Mouse (Mus musculus) small intestine, adult 2 months (tissue): ENCODE results near the gene Psmd3. TPM values are rescaled to one million over a fixed set of nuclear protein-coding genes. Genes with fewer than 3 reads are reported as not detected.

Experiments
- H3K27ac ChIP-seq: fragments of 200-500 bp; 2 replicates; pipeline ENCODE4 v1.5.1; 2012; ENCODE audit warnings: low read depth, low read length, control low read depth, inconsistent platforms; ENCODE audit not compliant: insufficient read depth
- H3K27me3 ChIP-seq: fragments of 200-500 bp; 2 replicates; pipeline ENCODE4 v1.6.1; 2012; ENCODE audit warnings: mild to moderate bottlenecking, moderate library complexity, low read length, inconsistent platforms; ENCODE audit not compliant: control insufficient read depth, insufficient read depth
- H3K36me3 ChIP-seq: fragments of 200-500 bp; 2 replicates; pipeline ENCODE4 v1.6.1; 2012; ENCODE audit warnings: mild to moderate bottlenecking, low read length, control low read depth, inconsistent platforms; ENCODE audit not compliant: control insufficient read depth, insufficient read depth
- H3K4me1 ChIP-seq: fragments of 200-500 bp; 2 replicates; pipeline ENCODE4 v1.6.1; 2012; ENCODE audit warnings: low read length, inconsistent platforms, mixed read lengths; ENCODE audit not compliant: control insufficient read depth, insufficient read depth, insufficient read length
- H3K4me3 ChIP-seq: fragments of 200-500 bp; 2 replicates; pipeline ENCODE4 v1.5.1; 2012; ENCODE audit warnings: low read depth, mild to moderate bottlenecking, control low read depth, inconsistent platforms, low read length, moderate library complexity
- CTCF ChIP-seq: fragments of 200-500 bp; IDR thresholded peaks from 2 replicates; pipeline ENCODE4 v1.5.1; 2012; ENCODE audit warnings: low read depth, mild to moderate bottlenecking, control low read depth, inconsistent platforms, low read length, moderate library complexity, mixed read lengths; ENCODE audit not compliant: insufficient replicate concordance, insufficient read length; ENCODE audit errors: extremely low read depth
- POLR2A ChIP-seq: fragments of 200-500 bp; IDR thresholded peaks from 2 replicates; pipeline ENCODE4 v1.6.1; 2012; ENCODE audit warnings: low read depth, mild to moderate bottlenecking, control low read depth, inconsistent platforms, low read length, moderate library complexity
- whole genome bisulfite sequencing: fragments of 180-500 bp; shearing (Covaris S2); methylation state at CpG from one replicate; pipeline ENCODE4 v1.1.7; 2018; 5-methylcytosine and 5-hydroxymethylcytosine counted together
- polyA plus RNA-seq: library from polyadenylated mRNA; depleted of rRNA; stranded (reverse); fragments of >200 nt; gene quantifications from 2 replicates; pipeline ENCODE4 v1.2.3, GENCODE M21; 2012

Psmd3 gene
- polyA plus RNA-seq, 1 experiment: 139 TPM

- Histone ChIP-seq H3K27ac (no peak overlapping the region), H3K4me3 (no peak overlapping the region), H3K27me3 (no peaks in the 10 kb centered on the region), H3K4me1 (peaks cover 2% of the 10 kb centered on the region; the same call in 1 of the 2 replicates), H3K36me3 (peaks cover 25% of the 10 kb centered on the region)
- TF ChIP-seq POLR2A: no peak
- peak; percentile 82 for TF ChIP-seq CTCF
- 22% methylated on average over 13 of the region's 13 CpGs for WGBS
Measured at GRCm38 (mm10) chr11:98717904-98718303, 35.5 kb downstream of the Psmd3 start.

GRCm38 (mm10) chr11:98720756-98721155 is 38.4 kb downstream of the Psmd3 start:
- Histone ChIP-seq H3K4me1 (peaks cover 2% of the 10 kb centered on the region; the same call in 1 of the 2 replicates), H3K27ac (no peak overlapping the region), H3K27me3 (no peaks in the 10 kb centered on the region), H3K4me3 (no peak overlapping the region), H3K36me3 (peaks cover 14% of the 10 kb centered on the region)
- 81% methylated on average over 2 of the region's 2 CpGs for WGBS
- TF ChIP-seq CTCF (no peak), POLR2A (no peak)

- H3K27ac ChIP-seq: peak overlapping the region; percentile 49; the same call in 1 of the 2 replicates
- H3K4me3 ChIP-seq: no peak overlapping the region
- peaks cover 14% of the 10 kb centered on the region for H3K36me3 ChIP-seq
- 66% methylated on average over 24 of the region's 24 CpGs for WGBS
- TF ChIP-seq CTCF (peak; percentile 24; the same call in 1 of the 2 replicates), POLR2A (no peak)
- peaks cover 2% of the 10 kb centered on the region; the same call in 1 of the 2 replicates for H3K4me1 ChIP-seq
- H3K27me3 ChIP-seq: no peaks in the 10 kb centered on the region
Measured at GRCm38 (mm10) chr11:98721458-98722226, 39.3 kb downstream of the Psmd3 start.

- Histone ChIP-seq H3K27me3 (no peaks in the 10 kb centered on the region), H3K4me3 (no peak overlapping the region), H3K4me1 (no peaks in the 10 kb centered on the region), H3K27ac (no peak overlapping the region), H3K36me3 (peaks cover 9% of the 10 kb centered on the region)
- WGBS: 84% methylated on average over 7 of the region's 7 CpGs
- TF ChIP-seq POLR2A (no peak), CTCF (no peak)
Measured at GRCm38 (mm10) chr11:98723098-98723497, 40.7 kb downstream of the Psmd3 start.

GRCm38 (mm10) chr11:98725926-98726506 is 43.7 kb downstream of the Psmd3 start:
- TF ChIP-seq CTCF (no peak), POLR2A (no peak)
- H3K4me1 ChIP-seq: peaks cover 3% of the 10 kb centered on the region; the same call in 1 of the 2 replicates
- H3K4me3 ChIP-seq: no peak overlapping the region
- H3K27me3 ChIP-seq: no peaks in the 10 kb centered on the region
- peaks cover 9% of the 10 kb centered on the region for H3K36me3 ChIP-seq
- WGBS: 93% methylated on average over 15 of the region's 15 CpGs
- no peak overlapping the region for H3K27ac ChIP-seq

GRCm38 (mm10) chr11:98729119-98729588 is 46.8 kb downstream of the Psmd3 start, which contains the start of gene Med24:
Gene Med24, minus strand, starts transcription at chr11:98729435.
- 2% methylated on average over 16 of the region's 16 CpGs for WGBS
- TF ChIP-seq CTCF (no peak), POLR2A (no peak)
- peak within 1 kb of the TSS; percentile 45 for H3K27ac ChIP-seq
- peaks cover 9% of the 10 kb centered on the region for H3K36me3 ChIP-seq
- H3K4me1 ChIP-seq: peaks cover 3% of the 10 kb centered on the region; the same call in 1 of the 2 replicates
- H3K4me3 ChIP-seq: peak within 1 kb of the TSS; percentile 92
- H3K27me3 ChIP-seq: no peaks in the 10 kb centered on the region

GRCm38 (mm10) chr11:98730727-98731126 is 48.4 kb downstream of the Psmd3 start:
- Histone ChIP-seq H3K36me3 (peaks cover 4% of the 10 kb centered on the region), H3K4me3 (no peak overlapping the region), H3K4me1 (peaks cover 3% of the 10 kb centered on the region; the same call in 1 of the 2 replicates), H3K27me3 (no peaks in the 10 kb centered on the region), H3K27ac (0 out of 2 replicates have a peak overlapping the region, but pooled peaks have one; percentile 8)
- no peak for TF ChIP-seq CTCF
- no peak for TF ChIP-seq POLR2A
- WGBS: 58% methylated on average over 4 of the region's 4 CpGs
